Mouse (Mus musculus): ENCODE measurements around the gene Psmb2. TPM values are rescaled to one million over a fixed set of nuclear protein-coding genes. Genes with fewer than 3 reads are reported as not detected.

Psmb2 gene
- polyA plus RNA-seq, 2 experiments from 2014 or later, result 372 to 427 TPM

- peak; percentile 96 for ATAC-seq
These were observed 76.1 kb downstream of the Psmb2 start, which contains the start of the genes Ncdn and AU040320 for GRCm38 (mm10) chr4:126753268-126754230. TSS of gene Ncdn (minus strand) at chr4:126753438. TSS of gene AU040320 (plus strand) at chr4:126753544.

DNA sequence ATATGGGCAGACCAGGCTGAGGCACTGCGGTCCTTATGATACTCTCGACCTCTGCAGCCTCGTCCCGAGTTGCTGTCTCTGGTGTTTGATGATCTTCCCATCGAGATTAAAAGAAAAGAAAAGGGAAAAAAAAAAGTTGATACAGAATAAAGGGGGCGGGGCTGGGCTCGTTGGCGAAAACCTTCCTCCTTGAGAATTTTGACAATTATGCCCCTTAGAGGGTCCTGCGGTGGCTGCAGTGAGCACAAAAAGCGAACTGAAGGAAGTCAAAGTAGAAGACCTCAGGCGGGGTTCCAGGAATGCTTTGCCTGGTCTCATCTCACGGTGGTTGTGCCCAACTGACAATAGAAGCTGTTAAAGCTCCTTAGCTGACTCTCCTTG lies 76.8 kb downstream of the Psmb2 start:
- ATAC-seq, result no peak

DNA sequence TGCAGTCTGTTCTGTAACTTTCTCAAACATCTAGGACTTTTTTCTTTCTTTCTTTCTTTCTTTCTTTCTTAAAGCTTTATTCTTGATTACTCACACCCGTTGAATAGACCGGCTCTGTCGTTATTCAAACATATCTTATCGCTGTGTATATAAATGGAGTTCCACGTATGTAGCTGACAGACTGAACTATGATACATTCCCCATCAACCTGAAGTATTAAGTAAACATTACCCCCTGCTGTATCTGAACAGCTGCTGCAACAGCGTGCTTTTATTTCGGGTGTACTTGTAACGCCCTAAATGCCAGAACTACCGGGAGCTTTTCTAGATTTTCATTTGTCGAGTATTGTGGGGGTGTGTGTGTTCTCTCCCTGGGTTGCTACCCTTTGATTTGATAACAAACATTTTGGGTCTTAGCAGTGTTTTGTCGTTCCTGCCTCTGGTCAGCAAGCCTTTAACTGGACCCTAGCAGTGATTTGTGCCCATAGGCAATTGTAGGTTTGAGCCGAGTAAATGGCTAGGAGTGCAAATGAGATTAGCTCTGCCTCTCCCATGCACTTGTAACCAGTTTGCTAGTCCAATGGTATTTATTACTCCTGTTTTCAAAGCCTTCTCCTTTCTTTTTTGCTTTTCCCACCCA lies 77.4 kb downstream of the Psmb2 start:
- no peak for ATAC-seq

DNA sequence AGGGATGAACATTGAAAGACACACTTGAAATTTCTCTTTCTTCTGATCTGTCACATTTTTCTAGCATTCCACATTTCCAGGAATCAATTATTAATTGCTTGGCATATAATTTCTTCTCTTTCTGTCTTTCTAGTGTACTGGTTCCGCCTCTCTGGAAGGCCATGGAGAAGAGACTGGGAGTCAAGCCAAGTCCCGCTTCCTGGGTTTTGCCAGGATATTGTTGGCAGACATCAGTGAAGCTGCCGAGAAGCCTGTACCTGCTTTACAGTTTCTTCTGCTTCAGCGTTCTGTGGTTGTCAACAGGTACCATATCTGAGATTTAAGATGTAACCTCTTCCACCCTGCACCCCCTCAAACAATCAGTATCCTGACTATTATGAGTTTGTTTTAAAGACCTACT lies 79.3 kb downstream of the Psmb2 start:
- ATAC-seq, result no peak

DNA sequence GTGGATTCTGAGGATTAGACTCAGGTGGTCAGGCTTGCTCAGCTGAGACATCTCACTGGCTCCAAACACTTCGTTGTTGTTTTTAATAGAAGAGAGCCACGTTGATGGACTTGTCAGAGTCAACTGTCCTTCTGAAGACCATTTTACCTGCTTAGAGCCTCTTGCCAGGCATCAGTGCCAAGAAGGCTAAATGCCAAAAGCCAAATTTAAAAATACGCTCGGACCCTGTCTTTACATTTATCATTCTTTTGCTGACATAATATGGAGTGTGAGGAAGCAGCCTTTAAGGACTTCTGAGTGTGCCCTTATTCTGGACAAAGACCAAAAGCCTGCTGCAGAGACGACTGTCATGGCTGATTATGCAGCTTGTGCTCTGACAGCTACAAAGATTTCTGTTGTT lies 80.9 kb downstream of the Psmb2 start:
- no peak for ATAC-seq

Other genes with a start within 250 kb of the Psmb2 start
- 10 to 100 TPM; 14.9 to 21.0 TPM for gene Ago3, start 248.1 kb upstream of the Psmb2 start, polyA plus RNA-seq (2017; shearing (Covaris generic))
- 1 to 10 TPM; 6.7 to 7.8 TPM for gene Ago1, start 209.0 kb upstream of the Psmb2 start, polyA plus RNA-seq (2017; shearing (Covaris generic))
- gene Ago4, start 144.2 kb upstream of the Psmb2 start, polyA plus RNA-seq (2017; shearing (Covaris generic)), result under 1 TPM; 0.05 to 0.09 TPM
- 1 to 10 TPM; 7.0 to 8.4 TPM for gene Clspn, start 120.7 kb upstream of the Psmb2 start, polyA plus RNA-seq (2017; shearing (Covaris generic))
- under 1 TPM; 0.17 to 0.34 TPM for gene 5730409E04Rik, start 67.8 kb upstream of the Psmb2 start, polyA plus RNA-seq (2017; shearing (Covaris generic))
- gene Tfap2e, start 58.6 kb downstream of the Psmb2 start, polyA plus RNA-seq (2017; shearing (Covaris generic)), result not detected
- 10 to 100 TPM; 11.5 to 14.0 TPM for gene Ncdn, start 75.8 kb downstream of the Psmb2 start, polyA plus RNA-seq (2017; shearing (Covaris generic))
- gene AU040320, start 75.9 kb downstream of the Psmb2 start, polyA plus RNA-seq (2017; shearing (Covaris generic)), result 10 to 100 TPM; 11.8 to 15.6 TPM

Data from activated CD4-positive, CD25-positive, alpha-beta regulatory T cell, adult 4 months (primary cell).